Mouse (Mus musculus): Measurements from ENCODE around the gene Mpped2.

Mpped2 gene

GRCm38 (mm10) chr2:106796246-106796645 is 103.2 kb downstream of the Mpped2 start:
- DNase-seq (ENCODE audit: low spot score in 2 of 2) = no peak

GRCm38 (mm10) chr2:106797855-106798254 is 104.8 kb downstream of the Mpped2 start:
- no peak for DNase-seq (ENCODE audit: low spot score in 2 of 2)

GRCm38 (mm10) chr2:106798824-106799223 is 105.8 kb downstream of the Mpped2 start:
- DNase-seq (ENCODE audit: low spot score in 2 of 2) = no peak

- DNase-seq (ENCODE audit: low spot score in 2 of 2) = no peak
Observed at GRCm38 (mm10) chr2:106815898-106816297, 122.8 kb downstream of the Mpped2 start.

- DNase-seq (ENCODE audit: low spot score in 2 of 2) = no peak
Observed at GRCm38 (mm10) chr2:106821292-106821691, 128.2 kb downstream of the Mpped2 start.

- no peak for DNase-seq (ENCODE audit: low spot score in 2 of 2)
Observed at GRCm38 (mm10) chr2:106821883-106822282, 128.8 kb downstream of the Mpped2 start.

- no peak for DNase-seq (ENCODE audit: low spot score in 2 of 2)
Observed at GRCm38 (mm10) chr2:106822540-106822939, 129.5 kb downstream of the Mpped2 start.

GRCm38 (mm10) chr2:106825461-106825860 is 132.4 kb downstream of the Mpped2 start:
- DNase-seq (ENCODE audit: low spot score in 2 of 2) = no peak

GRCm38 (mm10) chr2:106826023-106826422 is 133.0 kb downstream of the Mpped2 start:
- DNase-seq (ENCODE audit: low spot score in 2 of 2) = no peak

- no peak for DNase-seq (ENCODE audit: low spot score in 2 of 2)
Observed at GRCm38 (mm10) chr2:106826806-106827205, 133.7 kb downstream of the Mpped2 start.

GRCm38 (mm10) chr2:106828573-106829310 is 135.7 kb downstream of the Mpped2 start:
- no peak for DNase-seq (ENCODE audit: low spot score in 2 of 2)

GRCm38 (mm10) chr2:106829420-106829819 is 136.4 kb downstream of the Mpped2 start:
- DNase-seq (ENCODE audit: low spot score in 2 of 2) = no peak

GRCm38 (mm10) chr2:106832577-106832976 is 139.5 kb downstream of the Mpped2 start:
- no peak for DNase-seq (ENCODE audit: low spot score in 2 of 2)

GRCm38 (mm10) chr2:106833212-106833611 is 140.1 kb downstream of the Mpped2 start:
- no peak for DNase-seq (ENCODE audit: low spot score in 2 of 2)

GRCm38 (mm10) chr2:106835321-106835720 is 142.3 kb downstream of the Mpped2 start:
- no peak for DNase-seq (ENCODE audit: low spot score in 2 of 2)

- no peak for DNase-seq (ENCODE audit: low spot score in 2 of 2)
Observed at GRCm38 (mm10) chr2:106837241-106837640, 144.2 kb downstream of the Mpped2 start.

GRCm38 (mm10) chr2:106844147-106844546 is 151.1 kb downstream of the Mpped2 start:
- DNase-seq (ENCODE audit: low spot score in 2 of 2) = no peak

- no peak for DNase-seq (ENCODE audit: low spot score in 2 of 2)
Observed at GRCm38 (mm10) chr2:106844766-106845678, 152.0 kb downstream of the Mpped2 start.

GRCm38 (mm10) chr2:106846511-106846910 is 153.4 kb downstream of the Mpped2 start:
- no peak for DNase-seq (ENCODE audit: low spot score in 2 of 2)

- DNase-seq (ENCODE audit: low spot score in 2 of 2) = no peak
Observed at GRCm38 (mm10) chr2:106849389-106849788, 156.3 kb downstream of the Mpped2 start.

GRCm38 (mm10) chr2:106851515-106851914 is 158.4 kb downstream of the Mpped2 start:
- no peak for DNase-seq (ENCODE audit: low spot score in 2 of 2)

- DNase-seq (ENCODE audit: low spot score in 2 of 2) = no peak
Observed at GRCm38 (mm10) chr2:106854213-106854612, 161.1 kb downstream of the Mpped2 start.

GRCm38 (mm10) chr2:106854758-106855157 is 161.7 kb downstream of the Mpped2 start:
- no peak for DNase-seq (ENCODE audit: low spot score in 2 of 2)
